Mouse (Mus musculus) cortical plate, adult 2 months (tissue): ENCODE measurements around the gene Vav2.

Source experiments
- CTCF ChIP-seq: fragments of 200-500 bp; IDR thresholded peaks from 2 replicates; pipeline ENCODE4 v1.5.1; 2011; ENCODE audit warnings: mild to moderate bottlenecking, control low read depth, low read length; ENCODE audit not compliant: insufficient read depth; ENCODE audit errors: extremely low read depth
- POLR2A ChIP-seq: fragments of 200-500 bp; IDR thresholded peaks from 2 replicates; pipeline ENCODE4 v1.6.1; 2011; ENCODE audit warnings: mild to moderate bottlenecking, low read length, control low read depth; ENCODE audit not compliant: insufficient read depth; ENCODE audit errors: extremely low read depth

- TF ChIP-seq CTCF (no peak), POLR2A (no peak)
Measured at GRCm38 (mm10) chr2:27232376-27232775, 194.5 kb downstream of the Vav2 start.
